Mouse (Mus musculus): ENCODE measurements at regions not wholly inside any gene's neighbourhood (a gene's known extent, or its start where the extent isn't known, plus 50 kb on each side); places are given as distances from the start of the nearest gene placed in this dataset.

- Histone ChIP-seq H3K4me1 (no peaks in the 10 kb centered on the region), H3K36me3 (no peaks in the 10 kb centered on the region), H3K4me2 (replicated peaks) (no peak overlapping the region), H3K9me3 (no peaks in the 10 kb centered on the region), H3K9ac (replicated peaks) (no peak overlapping the region), H3K27me3 (no peaks in the 10 kb centered on the region), H3K27ac (replicated peaks) (no peak overlapping the region), H3K4me3 (no peak overlapping the region)
- ATAC-seq (ENCODE audit: low FRiP score, low read depth): no peak
- 83% methylated on average over 8 of the region's 8 CpGs for WGBS
Measured at GRCm38 (mm10) chr13:37603226-37603994, 174.8 kb upstream of the Rreb1 start.

DNA sequence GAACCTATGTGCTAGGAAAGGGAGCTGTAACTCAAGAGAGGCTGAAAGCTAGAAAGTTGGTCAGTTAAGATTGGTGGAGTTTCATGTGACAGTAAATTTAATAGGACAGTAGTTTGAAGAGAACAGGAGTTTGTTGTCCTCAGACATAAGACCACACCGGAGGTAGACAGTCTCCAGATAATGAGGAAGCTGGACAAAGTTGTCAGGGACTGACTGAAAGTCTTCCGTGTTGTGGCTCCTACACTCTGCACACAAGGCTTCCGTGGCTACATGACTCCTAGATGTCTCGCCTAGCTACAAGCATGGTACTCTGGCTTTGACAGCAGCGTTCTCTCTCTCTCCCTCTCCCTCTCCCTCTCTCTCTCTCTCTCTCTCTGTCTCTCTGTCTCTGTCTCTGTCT, 171.9 kb upstream of the Rreb1 start:
- H3K9me3 ChIP-seq: no peaks in the 10 kb centered on the region
- H3K4me1 ChIP-seq: no peaks in the 10 kb centered on the region
- H3K4me2 ChIP-seq (replicated peaks): no peak overlapping the region
- no peak overlapping the region for H3K27ac ChIP-seq (replicated peaks)
- H3K4me3 ChIP-seq: no peak overlapping the region
- ATAC-seq (ENCODE audit: low FRiP score, low read depth): no peak
- 90% methylated on average over 5 of the region's 5 CpGs for WGBS
- no peak overlapping the region for H3K9ac ChIP-seq (replicated peaks)
- H3K27me3 ChIP-seq: no peaks in the 10 kb centered on the region
- H3K36me3 ChIP-seq: no peaks in the 10 kb centered on the region

DNA sequence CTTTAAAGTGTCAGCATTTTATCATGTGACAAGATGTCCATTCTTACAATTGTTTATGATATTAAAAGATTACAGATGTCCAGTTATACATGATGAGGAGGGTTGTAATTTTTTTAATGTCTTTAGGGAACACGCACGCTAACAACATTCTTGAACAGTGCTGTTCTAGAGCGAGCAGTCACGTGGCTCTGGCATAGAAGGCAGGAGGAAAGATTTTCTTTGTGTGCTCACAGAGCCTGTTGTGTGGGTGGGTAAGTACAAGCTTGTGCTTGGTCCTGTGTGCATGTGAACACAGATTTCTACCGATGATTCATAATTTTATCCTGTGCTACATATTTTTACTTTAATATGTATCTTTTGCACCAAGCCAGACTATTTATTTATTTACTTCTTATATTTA, 169.1 kb upstream of the Rreb1 start:
- ATAC-seq (ENCODE audit: low FRiP score, low read depth): no peak
- H3K4me2 ChIP-seq (replicated peaks): no peak overlapping the region
- no peaks in the 10 kb centered on the region for H3K9me3 ChIP-seq
- no peaks in the 10 kb centered on the region for H3K4me1 ChIP-seq
- H3K27me3 ChIP-seq: no peaks in the 10 kb centered on the region
- no peak overlapping the region for H3K9ac ChIP-seq (replicated peaks)
- H3K27ac ChIP-seq (replicated peaks): no peak overlapping the region
- H3K4me3 ChIP-seq: no peak overlapping the region
- H3K36me3 ChIP-seq: no peaks in the 10 kb centered on the region
- WGBS: 89% methylated on average over 5 of the region's 5 CpGs

- Histone ChIP-seq H3K27ac (replicated peaks) (no peak overlapping the region), H3K9me3 (no peaks in the 10 kb centered on the region), H3K36me3 (no peaks in the 10 kb centered on the region), H3K9ac (replicated peaks) (no peak overlapping the region), H3K4me2 (replicated peaks) (no peak overlapping the region), H3K4me1 (no peaks in the 10 kb centered on the region), H3K27me3 (no peaks in the 10 kb centered on the region), H3K4me3 (no peak overlapping the region)
- ATAC-seq (ENCODE audit: low FRiP score, low read depth): no peak
- WGBS: 89% methylated on average over 3 of the region's 3 CpGs
Measured at GRCm38 (mm10) chr13:37611387-37611786, 166.8 kb upstream of the Rreb1 start.

DNA sequence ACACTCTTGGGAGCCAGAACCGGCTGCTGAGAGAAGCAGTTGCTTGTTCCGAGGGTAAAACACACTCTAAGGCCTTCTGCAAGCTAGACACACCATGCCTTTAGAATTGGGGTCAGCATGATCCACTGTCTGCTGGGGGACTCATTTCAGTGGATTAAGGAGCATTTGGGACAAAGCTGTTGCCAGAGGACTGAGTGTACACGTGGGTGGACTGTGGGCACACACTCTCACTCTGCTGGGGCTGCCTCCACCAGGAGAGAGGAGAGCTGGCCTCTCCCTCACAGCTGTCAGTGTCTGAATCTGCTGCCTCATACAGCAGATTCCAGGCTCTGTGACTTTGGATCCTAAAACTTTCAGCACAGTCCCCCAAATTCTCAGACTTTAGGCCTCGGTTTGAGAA, 161.2 kb upstream of the Rreb1 start:
- WGBS: 83% methylated on average over 4 of the region's 4 CpGs
- Histone ChIP-seq H3K4me3 (no peak overlapping the region), H3K27me3 (no peaks in the 10 kb centered on the region), H3K9me3 (no peaks in the 10 kb centered on the region), H3K9ac (replicated peaks) (no peak overlapping the region), H3K27ac (replicated peaks) (no peak overlapping the region), H3K4me2 (replicated peaks) (no peak overlapping the region), H3K4me1 (no peaks in the 10 kb centered on the region), H3K36me3 (no peaks in the 10 kb centered on the region)
- no peak for ATAC-seq (ENCODE audit: low FRiP score, low read depth)

DNA sequence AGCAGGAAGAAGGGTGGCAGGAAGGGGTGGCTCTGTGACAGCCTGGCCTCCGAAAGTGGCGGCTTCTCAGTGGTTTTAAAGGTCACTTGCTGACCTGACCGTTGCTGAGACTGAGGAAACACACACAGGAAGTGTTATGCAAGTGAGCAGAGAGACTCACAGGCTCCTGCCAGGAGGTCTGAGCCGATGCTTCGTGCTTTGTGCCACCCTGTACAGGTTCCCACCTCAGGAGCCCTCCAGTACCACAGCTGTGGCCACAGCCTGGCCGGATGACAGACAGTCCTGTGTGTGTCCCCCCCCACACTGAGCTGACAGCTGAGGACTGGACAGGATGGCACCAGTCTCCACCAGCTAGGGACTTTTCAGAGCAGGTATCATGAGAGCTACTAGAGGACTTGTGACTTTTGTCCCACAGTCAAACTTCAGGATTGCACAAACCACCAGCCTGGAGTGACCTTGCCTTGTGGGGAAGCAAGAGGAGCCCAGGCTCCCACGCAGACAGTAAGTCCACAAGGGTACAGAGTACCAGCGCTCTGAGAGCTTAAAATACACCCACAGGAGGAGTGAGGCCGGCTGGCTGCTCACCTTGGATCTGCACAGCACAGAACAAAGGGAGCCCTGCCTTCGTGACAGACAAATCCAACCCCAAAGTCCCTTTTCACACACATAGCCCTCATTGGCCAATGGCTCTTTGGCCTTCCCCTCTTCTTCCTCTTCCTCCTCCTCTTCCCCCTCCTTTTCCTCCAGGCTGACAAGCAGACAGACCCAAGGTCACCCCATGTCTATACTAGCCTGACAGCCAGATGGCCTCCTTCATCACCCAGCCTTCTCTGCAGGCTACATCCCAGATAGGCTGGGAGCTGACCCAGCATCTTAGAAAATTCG, 158.1 kb upstream of the Rreb1 start:
- Histone ChIP-seq H3K36me3 (no peaks in the 10 kb centered on the region), H3K27me3 (no peaks in the 10 kb centered on the region), H3K4me3 (no peak overlapping the region), H3K4me1 (no peaks in the 10 kb centered on the region), H3K4me2 (replicated peaks) (no peak overlapping the region), H3K9ac (replicated peaks) (no peak overlapping the region), H3K9me3 (no peaks in the 10 kb centered on the region), H3K27ac (replicated peaks) (no peak overlapping the region)
- WGBS: 63% methylated on average over 11 of the region's 11 CpGs
- no peak for ATAC-seq (ENCODE audit: low FRiP score, low read depth)

DNA sequence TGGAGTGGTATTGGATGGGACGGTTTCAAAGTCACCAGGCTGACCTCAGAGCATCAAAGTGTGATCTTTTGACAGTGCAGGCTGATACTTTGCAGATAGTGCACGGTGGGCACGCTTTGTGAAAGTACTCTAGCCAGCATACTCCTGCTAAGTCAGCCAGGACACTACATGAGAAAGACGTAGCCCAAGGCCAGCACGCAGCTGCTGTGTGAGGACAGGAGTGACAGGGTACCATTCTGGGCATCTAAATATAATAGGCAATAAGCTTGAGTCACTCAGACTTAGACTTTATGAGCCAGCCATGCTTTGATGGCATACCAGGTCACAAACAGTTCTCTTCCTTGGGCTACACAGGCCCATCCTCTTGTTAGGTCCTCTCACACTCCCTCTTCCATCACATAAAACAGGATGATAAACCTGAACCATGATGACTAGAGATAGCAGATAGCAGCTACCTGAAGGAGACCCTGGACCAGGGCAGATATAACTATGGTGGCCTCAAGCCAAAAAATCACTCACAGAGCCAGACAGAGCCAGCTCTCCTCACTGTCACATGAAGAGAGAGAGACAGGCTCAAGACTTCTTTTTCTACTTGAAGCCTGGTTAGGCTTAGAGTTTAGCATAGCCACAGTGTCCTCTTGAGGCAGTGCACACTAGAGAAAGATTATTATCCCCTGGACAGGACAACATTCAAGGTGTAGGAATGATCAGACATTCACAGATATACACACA, 156.7 kb upstream of the Rreb1 start:
- 89% methylated on average over 5 of the region's 5 CpGs for WGBS
- Histone ChIP-seq H3K4me1 (no peaks in the 10 kb centered on the region), H3K27ac (replicated peaks) (no peak overlapping the region), H3K9me3 (no peaks in the 10 kb centered on the region), H3K4me2 (replicated peaks) (no peak overlapping the region), H3K9ac (replicated peaks) (no peak overlapping the region), H3K27me3 (no peaks in the 10 kb centered on the region), H3K4me3 (no peak overlapping the region), H3K36me3 (no peaks in the 10 kb centered on the region)
- ATAC-seq (ENCODE audit: low FRiP score, low read depth): no peak

DNA sequence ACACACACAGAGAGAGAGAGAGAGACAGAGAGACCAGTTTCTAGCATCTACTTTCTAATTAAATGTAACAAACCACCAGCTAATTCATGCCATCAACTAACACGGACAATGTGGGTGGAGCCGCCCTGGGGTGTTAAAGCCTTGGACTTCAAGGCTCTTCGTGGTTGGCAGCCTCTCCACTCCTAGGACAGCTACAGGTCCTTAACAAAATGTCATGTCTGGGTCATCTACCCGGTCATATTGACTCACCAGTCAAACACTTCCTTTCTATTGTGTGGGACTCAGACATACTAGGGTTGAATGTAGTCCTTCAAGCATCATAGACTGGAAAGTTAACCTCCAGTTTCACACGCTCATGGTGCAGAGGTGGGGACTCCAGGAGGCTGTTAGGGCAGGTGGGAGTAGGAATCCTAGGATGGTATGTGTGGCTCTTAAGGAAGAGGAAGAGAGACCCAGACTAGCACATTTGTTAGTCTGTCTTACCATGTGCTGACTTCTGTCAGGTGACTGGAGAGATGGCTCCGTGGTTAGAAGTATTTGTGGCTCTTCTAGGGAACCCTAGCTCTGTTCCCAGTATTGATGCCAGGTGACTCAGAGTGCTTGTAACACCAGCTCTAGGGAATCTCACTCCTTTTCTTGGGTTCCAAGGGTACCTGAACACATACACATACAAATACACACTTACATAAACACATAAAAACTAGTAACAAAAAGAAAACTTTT, 155.7 kb upstream of the Rreb1 start:
- no peak for ATAC-seq (ENCODE audit: low FRiP score, low read depth)

GRCm38 (mm10) chr13:37624741-37625140, 153.5 kb upstream of the Rreb1 start:
- 68% methylated on average over 1 of the region's 1 CpGs for WGBS
- H3K9ac ChIP-seq (replicated peaks): no peak overlapping the region
- no peak overlapping the region for H3K27ac ChIP-seq (replicated peaks)
- no peaks in the 10 kb centered on the region for H3K36me3 ChIP-seq
- ATAC-seq (ENCODE audit: low FRiP score, low read depth): no peak
- no peaks in the 10 kb centered on the region for H3K4me1 ChIP-seq
- no peak overlapping the region for H3K4me3 ChIP-seq
- H3K9me3 ChIP-seq: no peaks in the 10 kb centered on the region
- no peak overlapping the region for H3K4me2 ChIP-seq (replicated peaks)
- H3K27me3 ChIP-seq: no peaks in the 10 kb centered on the region

More for the DNA sequence above, 155.7 kb upstream of the Rreb1 start:
- H3K4me2 ChIP-seq (replicated peaks): no peak overlapping the region
- no peaks in the 10 kb centered on the region for H3K4me1 ChIP-seq
- no peaks in the 10 kb centered on the region for H3K27me3 ChIP-seq
- H3K36me3 ChIP-seq: no peaks in the 10 kb centered on the region
- WGBS: 81% methylated on average over 6 of the region's 6 CpGs
- H3K9ac ChIP-seq (replicated peaks): no peak overlapping the region
- no peak overlapping the region for H3K27ac ChIP-seq (replicated peaks)
- H3K9me3 ChIP-seq: no peaks in the 10 kb centered on the region
- no peak overlapping the region for H3K4me3 ChIP-seq

DNA sequence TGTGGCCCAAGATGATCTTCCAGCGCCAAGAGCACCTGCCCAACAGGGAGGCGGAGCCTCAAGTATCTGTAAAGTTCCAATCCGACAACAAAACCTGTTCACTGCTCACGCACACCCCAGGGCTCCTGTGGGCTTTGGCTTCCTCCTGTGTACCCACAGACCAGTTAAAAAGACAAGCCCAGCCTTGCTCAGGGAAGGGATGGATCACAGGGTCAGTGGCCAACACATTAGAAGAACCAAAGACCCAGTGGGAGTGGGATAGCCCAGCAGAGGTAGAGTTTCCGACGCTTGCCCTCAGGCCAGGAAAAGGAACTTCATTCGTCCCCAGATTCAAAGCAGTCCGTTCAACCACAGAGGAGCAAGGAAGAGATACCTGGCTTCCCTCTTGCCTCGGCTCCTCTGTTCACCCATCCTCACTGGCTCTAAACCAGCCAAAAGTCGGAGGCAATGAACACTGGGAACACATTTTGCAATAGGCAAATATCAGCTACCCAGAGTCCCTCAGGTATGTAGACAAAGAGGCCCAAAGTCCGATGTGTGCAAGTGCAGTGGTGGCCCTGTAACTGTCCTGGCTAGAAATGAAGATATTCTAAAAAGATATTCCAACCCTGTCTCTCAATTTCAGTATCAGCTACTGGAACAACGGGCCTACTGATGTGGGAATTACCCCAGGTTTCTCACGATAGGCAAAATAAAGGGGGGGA, 152.5 kb upstream of the Rreb1 start:
- ATAC-seq (ENCODE audit: low FRiP score, low read depth): no peak
- WGBS: 86% methylated on average over 13 of the region's 13 CpGs

More for the DNA sequence above, 152.5 kb upstream of the Rreb1 start:
- H3K4me1 ChIP-seq: no peaks in the 10 kb centered on the region
- H3K9ac ChIP-seq (replicated peaks): no peak overlapping the region
- no peak overlapping the region for H3K27ac ChIP-seq (replicated peaks)
- H3K4me3 ChIP-seq: no peak overlapping the region
- H3K9me3 ChIP-seq: no peaks in the 10 kb centered on the region
- H3K27me3 ChIP-seq: no peaks in the 10 kb centered on the region
- H3K4me2 ChIP-seq (replicated peaks): no peak overlapping the region
- no peaks in the 10 kb centered on the region for H3K36me3 ChIP-seq
